Mouse (Mus musculus) olfactory bulb, adult 2 months (tissue): ENCODE measurements at regions not wholly inside any gene's neighbourhood (a gene's known extent, or its start where the extent isn't known, plus 50 kb on each side); places are given as distances from the start of the nearest gene placed in this dataset.

Source experiments
- CTCF ChIP-seq: fragments of 200-500 bp; IDR thresholded peaks from 2 replicates; pipeline ENCODE4 v1.5.1; 2012; ENCODE audit warnings: low read depth, mild to moderate bottlenecking, low read length, moderate library complexity; ENCODE audit not compliant: insufficient read depth
- POLR2A ChIP-seq: fragments of 200-500 bp; IDR thresholded peaks from 2 replicates; pipeline ENCODE4 v1.6.1; 2012; ENCODE audit warnings: mild to moderate bottlenecking, low read depth, low read length, moderate library complexity; ENCODE audit not compliant: insufficient read depth

- TF ChIP-seq CTCF (no peak), POLR2A (no peak)
Observed at GRCm38 (mm10) chr15:33926446-33926845, 431.2 kb downstream of the 9430069I07Rik start.
